Mouse (Mus musculus): Measurements from ENCODE around the gene Yif1a. TPM values are rescaled to one million over a fixed set of nuclear protein-coding genes. Genes with fewer than 3 reads are reported as not detected.
A peak's percentile ranks its signal among the peaks of the same experiment; 100 is the strongest.

Yif1a gene
- polyA plus RNA-seq, 1 experiment from 2014 or later = 56.4 TPM

- H3K4me1 ChIP-seq = peaks cover 45% of the 10 kb centered on the region
These were observed 21.1 kb upstream of the Yif1a start for GRCm38 (mm10) chr19:5067040-5067799.

GRCm38 (mm10) chr19:5067867-5068569 is 20.3 kb upstream of the Yif1a start, which contains the start of gene Cd248:
Gene Cd248, plus strand, starts transcription at chr19:5068078.
- Histone ChIP-seq H3K4me3 (replicated peaks) (peak within 1 kb of the TSS; percentile 46), H3K4me1 (peaks cover 53% of the 10 kb centered on the region), H3K36me3 (replicated peaks) (no peaks in the 10 kb centered on the region), H3K27ac (peak within 1 kb of the TSS; percentile 26), H3K9ac (peak within 1 kb of the TSS; percentile 61), H3K9me3 (no peaks in the 10 kb centered on the region), H3K27me3 (peaks cover 69% of the 10 kb centered on the region), H3K4me2 (peak within 1 kb of the TSS; percentile 85)
- 1% methylated on average over 44 of the region's 56 CpGs for WGBS
- ATAC-seq (ENCODE audit: low FRiP score) = peak; percentile 18

More at GRCm38 (mm10) chr19:5067040-5067799, 21.1 kb upstream of the Yif1a start:
- Histone ChIP-seq H3K4me2 (peak overlapping the region; percentile 85), H3K9ac (peak overlapping the region; percentile 61; the same call in 1 of the 2 replicates), H3K27ac (peak overlapping the region; percentile 26), H3K9me3 (no peaks in the 10 kb centered on the region), H3K27me3 (peaks cover 75% of the 10 kb centered on the region), H3K36me3 (replicated peaks) (no peaks in the 10 kb centered on the region), H3K4me3 (replicated peaks) (peak overlapping the region; percentile 46)
- no peak for ATAC-seq (ENCODE audit: low FRiP score)
- 14% methylated on average over 15 of the region's 15 CpGs for WGBS

GRCm38 (mm10) chr19:5068570-5069234 is 19.6 kb upstream of the Yif1a start:
- Histone ChIP-seq H3K4me1 (peaks cover 54% of the 10 kb centered on the region), H3K27ac (0 out of 2 replicates have a peak overlapping the region, but pooled peaks have one; percentile 3), H3K27me3 (peaks cover 69% of the 10 kb centered on the region), H3K9me3 (no peaks in the 10 kb centered on the region), H3K36me3 (replicated peaks) (no peaks in the 10 kb centered on the region), H3K4me3 (replicated peaks) (peak overlapping the region; percentile 46), H3K4me2 (peak overlapping the region; percentile 85), H3K9ac (peak overlapping the region; percentile 61)
- ATAC-seq (ENCODE audit: low FRiP score) = no peak
- 45% methylated on average over 21 of the region's 21 CpGs for WGBS

GRCm38 (mm10) chr19:5069486-5069885 is 18.9 kb upstream of the Yif1a start:
- H3K9ac ChIP-seq = no peak overlapping the region
- no peaks in the 10 kb centered on the region for H3K9me3 ChIP-seq
- H3K4me2 ChIP-seq = peak overlapping the region; percentile 11; the same call in 1 of the 2 replicates
- no peaks in the 10 kb centered on the region for H3K36me3 ChIP-seq (replicated peaks)
- 88% methylated on average over 5 of the region's 5 CpGs for WGBS
- no peak for ATAC-seq (ENCODE audit: low FRiP score)
- peaks cover 68% of the 10 kb centered on the region for H3K27me3 ChIP-seq
- peaks cover 54% of the 10 kb centered on the region for H3K4me1 ChIP-seq
- H3K27ac ChIP-seq = no peak overlapping the region
- H3K4me3 ChIP-seq (replicated peaks) = no peak overlapping the region

- no peaks in the 10 kb centered on the region for H3K9me3 ChIP-seq
- H3K4me1 ChIP-seq = peaks cover 54% of the 10 kb centered on the region
- no peak overlapping the region for H3K9ac ChIP-seq
- 89% methylated on average over 7 of the region's 7 CpGs for WGBS
- 0 out of 2 replicates have a peak overlapping the region, but pooled peaks have one; percentile 17 for H3K4me2 ChIP-seq
- peaks cover 66% of the 10 kb centered on the region for H3K27me3 ChIP-seq
- no peak overlapping the region for H3K27ac ChIP-seq
- H3K36me3 ChIP-seq (replicated peaks) = no peaks in the 10 kb centered on the region
- no peak overlapping the region; the same call in 1 of the 2 replicates for H3K4me3 ChIP-seq (replicated peaks)
- ATAC-seq (ENCODE audit: low FRiP score) = no peak
These were observed 18.4 kb upstream of the Yif1a start for GRCm38 (mm10) chr19:5069978-5070377.

GRCm38 (mm10) chr19:5071077-5071476 is 17.3 kb upstream of the Yif1a start:
- 5% methylated on average over 11 of the region's 11 CpGs for WGBS

GRCm38 (mm10) chr19:5071545-5072369 is 16.6 kb upstream of the Yif1a start:
- under 1% methylated on average over 40 of the region's 40 CpGs for WGBS
- H3K4me1 ChIP-seq = peaks cover 54% of the 10 kb centered on the region

More at GRCm38 (mm10) chr19:5071077-5071476, 17.3 kb upstream of the Yif1a start:
- peaks cover 61% of the 10 kb centered on the region for H3K27me3 ChIP-seq
- no peaks in the 10 kb centered on the region for H3K9me3 ChIP-seq
- peak overlapping the region; percentile 66 for H3K4me2 ChIP-seq
- no peak for ATAC-seq (ENCODE audit: low FRiP score)
- H3K4me1 ChIP-seq = peaks cover 54% of the 10 kb centered on the region
- H3K9ac ChIP-seq = peak overlapping the region; percentile 51
- peak overlapping the region; percentile 42 for H3K4me3 ChIP-seq (replicated peaks)
- no peaks in the 10 kb centered on the region for H3K36me3 ChIP-seq (replicated peaks)
- H3K27ac ChIP-seq = peak overlapping the region; percentile 87

GRCm38 (mm10) chr19:5072389-5073019 is 15.8 kb upstream of the Yif1a start:
- H3K9ac ChIP-seq = peak overlapping the region; percentile 29; the same call in 1 of the 2 replicates
- H3K27me3 ChIP-seq = peaks cover 47% of the 10 kb centered on the region
- no peaks in the 10 kb centered on the region for H3K9me3 ChIP-seq
- H3K4me2 ChIP-seq = peak overlapping the region; percentile 66
- peak; percentile 28 for ATAC-seq (ENCODE audit: low FRiP score)
- no peaks in the 10 kb centered on the region for H3K36me3 ChIP-seq (replicated peaks)
- peak overlapping the region; percentile 87 for H3K27ac ChIP-seq
- H3K4me1 ChIP-seq = peaks cover 47% of the 10 kb centered on the region
- WGBS = 4% methylated on average over 20 of the region's 20 CpGs
- peak overlapping the region; percentile 42 for H3K4me3 ChIP-seq (replicated peaks)

More at GRCm38 (mm10) chr19:5071545-5072369, 16.6 kb upstream of the Yif1a start:
- peak overlapping the region; percentile 51 for H3K9ac ChIP-seq
- peak; percentile 88 for ATAC-seq (ENCODE audit: low FRiP score)
- peak overlapping the region; percentile 42 for H3K4me3 ChIP-seq (replicated peaks)
- peak overlapping the region; percentile 66 for H3K4me2 ChIP-seq
- no peaks in the 10 kb centered on the region for H3K36me3 ChIP-seq (replicated peaks)
- no peaks in the 10 kb centered on the region for H3K9me3 ChIP-seq
- H3K27me3 ChIP-seq = peaks cover 54% of the 10 kb centered on the region
- peak overlapping the region; percentile 87 for H3K27ac ChIP-seq

GRCm38 (mm10) chr19:5073028-5073427 is 15.3 kb upstream of the Yif1a start:
- H3K4me1 ChIP-seq = peaks cover 41% of the 10 kb centered on the region

GRCm38 (mm10) chr19:5073518-5073917 is 14.8 kb upstream of the Yif1a start:
- Histone ChIP-seq H3K27ac (no peak overlapping the region), H3K9me3 (no peaks in the 10 kb centered on the region), H3K4me2 (no peak overlapping the region), H3K27me3 (peaks cover 41% of the 10 kb centered on the region), H3K36me3 (replicated peaks) (no peaks in the 10 kb centered on the region), H3K4me1 (peaks cover 37% of the 10 kb centered on the region), H3K4me3 (replicated peaks) (no peak overlapping the region), H3K9ac (no peak overlapping the region)
- ATAC-seq (ENCODE audit: low FRiP score) = no peak
- 41% methylated on average over 5 of the region's 5 CpGs for WGBS

More at GRCm38 (mm10) chr19:5073028-5073427, 15.3 kb upstream of the Yif1a start:
- no peak overlapping the region for H3K9ac ChIP-seq
- ATAC-seq (ENCODE audit: low FRiP score) = peak; percentile 28; the same call in 1 of the 2 replicates
- 1% methylated on average over 15 of the region's 15 CpGs for WGBS
- H3K4me3 ChIP-seq (replicated peaks) = peak overlapping the region; percentile 42
- no peaks in the 10 kb centered on the region for H3K9me3 ChIP-seq
- H3K27me3 ChIP-seq = peaks cover 42% of the 10 kb centered on the region
- peak overlapping the region; percentile 66 for H3K4me2 ChIP-seq
- no peaks in the 10 kb centered on the region for H3K36me3 ChIP-seq (replicated peaks)
- peak overlapping the region; percentile 87; the same call in 1 of the 2 replicates for H3K27ac ChIP-seq

GRCm38 (mm10) chr19:5079279-5079678 is 9.1 kb upstream of the Yif1a start:
- Histone ChIP-seq H3K4me3 (replicated peaks) (no peak overlapping the region), H3K27me3 (peaks cover 58% of the 10 kb centered on the region)

More at GRCm38 (mm10) chr19:5079279-5079678, 9.1 kb upstream of the Yif1a start:
- WGBS = 92% methylated on average over 1 of the region's 1 CpGs
- Histone ChIP-seq H3K9me3 (no peaks in the 10 kb centered on the region), H3K27ac (no peak overlapping the region), H3K4me1 (no peaks in the 10 kb centered on the region), H3K36me3 (replicated peaks) (no peaks in the 10 kb centered on the region), H3K9ac (no peak overlapping the region), H3K4me2 (no peak overlapping the region)
- ATAC-seq (ENCODE audit: low FRiP score) = no peak

Measured in forebrain, embryonic 12.5 days (tissue).